Mouse (Mus musculus): Measurements from ENCODE around the gene G430095P16Rik.

The G430095P16Rik gene

DNA sequence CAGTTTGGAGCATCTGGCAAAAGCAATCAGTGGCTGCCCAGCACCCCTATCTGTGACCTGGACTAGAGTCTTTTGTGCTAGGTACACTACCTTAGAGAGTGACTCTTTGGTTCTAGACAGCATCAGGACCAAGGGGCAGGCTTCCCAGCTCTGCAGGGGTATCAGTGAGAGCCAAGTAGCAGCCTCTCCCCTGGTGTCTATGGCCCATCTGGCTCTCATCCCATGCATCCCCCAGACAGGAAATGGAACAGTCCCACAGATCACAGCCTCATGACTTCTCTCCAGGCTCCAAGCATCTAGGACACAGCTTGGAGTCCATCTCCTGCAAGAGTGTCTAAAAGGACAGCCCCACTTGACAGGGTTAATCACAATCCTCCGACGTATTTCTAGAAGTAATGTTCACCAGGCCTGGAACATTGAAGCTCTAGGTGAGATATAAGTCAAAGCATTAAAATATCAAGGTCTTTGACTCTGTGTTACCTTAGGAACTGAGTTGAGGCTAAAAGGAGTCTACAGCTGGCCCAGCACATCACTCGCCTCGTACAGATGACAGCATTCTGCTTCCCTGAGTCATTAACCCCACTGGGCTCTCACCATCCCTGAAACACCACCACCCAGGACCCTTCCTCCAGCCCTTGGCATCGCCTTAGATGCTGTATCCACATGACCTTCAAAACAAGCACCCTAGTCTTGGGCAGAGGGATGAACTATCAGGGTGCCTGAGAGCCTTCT, 3.7 kb upstream of the G430095P16Rik start:
- no peak for DNase-seq (ENCODE audit: low spot score in 2 of 2)

DNA sequence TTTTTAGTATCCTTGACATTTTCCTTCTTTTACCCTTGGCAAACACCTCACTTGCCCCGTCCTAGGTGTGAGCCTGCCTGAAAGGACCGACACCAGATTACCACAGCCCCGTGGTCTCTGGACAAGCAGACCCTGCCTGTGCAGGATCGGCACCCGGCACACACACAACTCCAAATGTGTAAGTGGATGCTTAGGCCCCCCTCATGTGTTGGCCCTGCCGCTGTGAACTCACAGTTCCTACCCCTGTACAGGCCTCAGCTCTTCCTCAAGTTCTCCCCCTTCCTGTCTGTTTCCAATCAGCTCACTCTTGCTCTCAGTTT, 317 bp upstream of the G430095P16Rik start:
- DNase-seq (ENCODE audit: low spot score in 2 of 2), result no peak

DNA sequence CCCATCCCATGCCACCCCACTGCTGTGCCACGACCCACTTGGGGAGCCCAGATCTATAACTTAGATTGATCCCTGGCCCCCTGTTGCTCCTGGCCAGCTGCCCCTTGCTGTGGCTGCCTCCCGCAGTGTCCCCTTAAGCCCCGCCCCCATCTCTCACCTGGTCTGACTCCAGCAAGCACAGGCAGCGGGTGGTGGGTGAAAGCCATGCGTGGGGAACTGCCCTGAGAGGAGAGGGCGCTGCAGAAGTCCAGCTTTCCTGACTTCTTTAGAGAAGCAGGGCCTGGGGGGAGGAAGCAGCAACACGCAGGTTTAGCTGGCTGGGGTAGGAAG, 729 bp downstream of the G430095P16Rik start:
- DNase-seq (ENCODE audit: low spot score in 2 of 2), result no peak

DNA sequence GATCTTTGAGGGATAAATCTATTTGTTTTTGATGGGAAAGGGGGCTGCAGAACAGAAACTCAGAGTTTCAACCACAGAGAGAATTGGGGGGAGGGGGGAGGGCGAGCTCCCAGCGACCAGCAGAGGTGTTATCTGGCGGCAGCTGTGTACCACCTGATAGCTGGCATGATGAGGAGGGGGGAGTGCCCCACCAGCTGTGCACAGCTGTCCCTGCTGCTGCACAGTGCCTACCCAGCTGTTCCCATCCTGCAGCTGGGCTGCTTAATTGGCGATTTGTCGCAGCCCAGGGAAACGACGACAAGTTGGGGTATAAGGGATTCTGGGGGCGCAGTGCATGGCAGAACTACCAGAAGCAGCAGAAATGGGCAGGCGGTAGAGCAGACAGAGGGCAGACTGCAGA, 1.9 kb downstream of the G430095P16Rik start:
- no peak for DNase-seq (ENCODE audit: low spot score in 2 of 2)

DNA sequence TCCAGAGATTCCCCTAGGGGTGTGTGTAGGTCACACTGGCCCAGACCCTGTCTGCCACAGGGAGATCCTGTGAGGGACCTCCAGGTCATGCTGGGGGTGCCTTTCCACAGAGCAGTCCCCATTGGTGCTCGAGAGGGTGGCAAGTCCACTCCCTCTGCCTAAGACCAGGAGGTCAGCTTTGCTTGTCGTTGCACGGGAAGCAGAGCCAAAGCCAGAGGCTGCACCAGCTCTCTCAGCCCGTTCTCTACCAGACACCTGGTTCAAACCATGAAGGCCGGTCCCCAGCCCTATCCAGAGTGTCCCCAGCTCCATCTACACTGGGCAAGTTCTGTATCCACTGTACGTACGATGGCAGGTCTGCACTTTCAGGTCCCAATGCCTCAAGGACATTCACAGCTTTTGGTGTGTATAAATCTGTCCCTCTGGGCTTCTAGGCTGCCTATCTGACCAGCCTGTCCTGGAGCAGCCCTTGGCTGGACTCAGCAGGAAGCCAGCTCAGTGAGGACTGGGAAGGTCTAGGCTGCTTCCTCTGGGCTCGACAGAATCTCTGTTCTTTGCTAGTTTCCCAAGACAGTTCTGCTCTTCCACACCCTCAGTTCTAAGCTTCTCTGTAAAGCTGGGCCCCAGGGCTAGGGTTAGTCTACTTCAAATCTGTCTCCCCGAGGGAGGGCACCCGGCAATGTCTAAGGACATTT, 2.6 kb downstream of the G430095P16Rik start:
- DNase-seq (ENCODE audit: low spot score in 2 of 2), result no peak

DNA sequence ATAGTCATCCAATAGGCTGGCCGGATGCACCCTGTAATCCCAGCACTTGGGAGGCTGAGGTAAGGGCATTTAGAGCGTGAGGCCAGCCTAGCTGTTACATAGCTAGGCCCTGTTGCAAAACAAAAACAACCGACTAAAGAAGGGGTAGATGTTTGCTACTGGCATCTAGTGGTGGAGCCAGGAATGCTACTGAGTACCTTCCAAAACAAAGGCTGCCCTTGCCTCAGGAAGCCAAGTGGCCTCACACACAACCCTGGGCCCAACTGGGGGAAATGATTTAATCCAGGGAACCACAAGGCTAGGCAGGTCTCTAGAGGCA, 3.1 kb downstream of the G430095P16Rik start:
- no peak for DNase-seq (ENCODE audit: low spot score in 2 of 2)

DNA sequence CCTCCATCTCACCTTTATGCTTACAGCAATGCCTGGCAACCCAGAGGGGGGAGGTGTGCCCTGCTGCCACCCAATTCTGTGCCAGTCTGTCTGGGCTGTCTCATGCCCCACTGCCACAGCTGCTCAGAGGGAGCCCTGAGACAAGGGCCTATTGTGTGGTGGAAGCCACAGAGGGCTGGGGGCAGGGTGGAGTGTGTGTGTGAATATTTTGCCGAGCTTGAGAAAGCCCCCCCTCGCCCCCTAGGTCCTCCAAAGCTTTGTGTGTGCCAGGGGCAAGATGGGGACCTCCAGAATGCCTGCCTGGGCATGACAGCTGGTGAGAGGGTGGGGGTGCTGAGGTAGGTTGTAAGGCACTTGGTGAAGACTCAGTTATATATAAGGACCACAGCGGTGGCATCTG, 5.7 kb downstream of the G430095P16Rik start:
- DNase-seq (ENCODE audit: low spot score in 2 of 2), result peak in 1 of 2 experiments; percentile 62

DNA sequence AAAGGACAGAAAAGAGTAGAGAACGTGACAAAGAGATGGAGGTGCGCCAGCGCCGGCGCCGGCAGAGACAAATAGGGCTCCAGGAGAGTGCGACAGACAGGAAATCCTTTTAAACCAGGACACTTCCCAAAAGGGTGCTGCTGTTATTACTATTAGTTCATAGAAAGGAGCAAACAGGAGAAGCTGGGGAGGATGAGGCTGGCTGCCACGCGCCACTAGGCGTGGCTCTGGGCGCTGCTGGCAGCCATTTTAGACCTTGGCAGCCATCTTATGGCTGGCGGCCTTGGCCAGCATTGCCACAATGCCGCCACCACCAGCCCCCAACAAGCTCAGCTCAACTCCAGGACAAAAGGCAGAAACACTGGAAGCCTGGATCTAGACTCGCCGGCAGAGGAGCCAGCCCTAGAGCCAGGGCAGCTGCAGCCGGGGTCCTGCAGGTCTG, 7.1 kb downstream of the G430095P16Rik start:
- DNase-seq (ENCODE audit: low spot score in 2 of 2), result peak in 1 of 2 experiments; percentile 69

DNA sequence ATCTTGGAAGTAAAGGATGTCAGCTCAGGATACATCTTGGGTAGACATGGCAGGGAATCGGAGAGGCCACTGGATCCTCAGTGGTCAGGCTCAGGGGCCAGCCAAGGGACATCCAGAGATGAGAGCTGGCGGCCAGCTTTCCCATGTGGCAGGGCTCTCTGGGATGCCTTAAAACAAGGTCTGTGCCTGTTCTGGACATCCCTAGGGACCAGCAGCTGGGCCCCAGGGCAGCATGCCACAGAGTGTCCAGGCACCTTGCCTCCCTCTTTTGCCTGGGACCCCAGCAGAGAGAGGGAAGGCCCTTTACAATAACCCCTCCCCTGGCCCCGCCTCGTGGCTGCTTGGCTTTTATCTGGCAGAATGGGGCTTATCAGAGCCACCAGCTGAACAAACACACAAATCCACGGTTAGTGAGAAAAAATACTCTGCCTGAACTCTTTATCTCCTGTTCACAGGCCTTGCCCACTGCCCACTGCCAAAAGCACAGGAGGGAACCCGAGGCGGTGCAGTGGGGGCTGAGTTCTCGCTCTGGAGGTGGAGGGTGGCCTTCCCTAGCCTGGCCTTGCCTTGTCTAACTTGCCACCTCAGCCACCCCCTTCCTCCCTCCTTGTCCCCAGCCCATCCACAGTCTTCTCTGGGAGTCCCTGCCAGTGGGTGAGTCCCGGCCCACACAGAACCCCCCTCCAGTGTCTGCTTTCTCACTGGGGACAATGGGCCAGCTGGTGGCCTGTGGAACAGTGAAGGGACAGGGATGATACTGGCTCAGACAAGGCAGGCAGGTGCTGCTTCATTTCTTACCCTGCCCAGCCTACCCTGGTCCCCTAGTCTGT, 7.9 kb downstream of the G430095P16Rik start:
- DNase-seq (ENCODE audit: low spot score in 2 of 2), result no peak

DNA sequence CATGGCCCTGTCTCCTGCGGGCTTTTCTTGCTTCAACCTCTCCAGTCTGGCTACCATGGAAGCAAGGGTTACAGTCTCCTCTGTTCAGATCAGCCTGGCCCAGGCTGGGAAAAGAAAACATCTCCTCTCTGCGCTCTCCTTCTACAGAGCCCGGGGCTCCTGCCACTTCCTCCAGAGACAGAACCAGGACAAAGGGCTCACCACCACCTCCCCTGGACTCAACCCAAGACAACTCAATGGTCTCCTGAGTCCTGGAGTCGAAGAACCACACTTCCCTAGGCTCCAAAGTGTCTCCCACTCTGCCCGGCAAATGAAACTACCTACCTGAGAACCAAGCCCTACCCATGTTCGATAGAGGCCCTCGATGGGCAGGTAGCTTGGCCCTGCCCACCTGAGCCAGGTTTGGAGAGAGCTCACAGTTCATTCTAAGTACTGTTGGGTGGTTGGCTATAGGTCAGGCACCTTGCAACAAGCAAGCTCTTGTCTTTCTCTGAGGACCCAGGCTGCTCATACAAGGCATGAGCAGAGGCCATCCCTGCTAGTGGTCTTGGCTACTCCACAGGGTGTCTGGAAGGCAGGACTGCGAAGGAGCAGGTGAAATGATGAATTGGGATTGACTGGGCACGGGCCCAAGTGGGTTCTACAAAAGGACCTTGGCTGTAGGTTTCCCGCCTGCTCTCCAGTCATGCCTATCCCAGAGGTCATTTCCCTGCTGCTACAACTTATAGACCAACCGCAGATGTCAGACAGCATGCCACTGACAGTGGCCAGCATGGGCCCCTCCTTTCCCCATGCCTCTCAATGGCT, 8.8 kb downstream of the G430095P16Rik start:
- no peak for DNase-seq (ENCODE audit: low spot score in 2 of 2)

DNA sequence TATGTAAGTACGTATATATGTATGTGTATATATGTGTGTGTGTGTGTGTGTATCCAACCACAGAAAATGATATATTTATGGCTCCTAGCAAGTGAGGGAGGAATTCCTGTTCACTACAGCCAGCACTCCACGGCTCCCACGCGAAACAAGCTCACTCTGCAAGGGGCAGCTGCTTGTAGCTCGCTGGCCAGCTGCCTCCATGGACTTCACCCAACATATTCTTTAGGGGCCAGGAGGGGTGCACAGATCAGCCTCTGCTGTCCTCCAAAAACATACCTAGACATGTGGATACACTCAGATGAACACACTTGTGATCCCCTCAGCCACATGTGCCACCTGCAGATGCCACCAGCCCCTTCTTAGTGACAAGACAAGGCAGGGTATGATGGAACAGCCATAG, 9.7 kb downstream of the G430095P16Rik start:
- no peak for DNase-seq (ENCODE audit: low spot score in 2 of 2)

DNA sequence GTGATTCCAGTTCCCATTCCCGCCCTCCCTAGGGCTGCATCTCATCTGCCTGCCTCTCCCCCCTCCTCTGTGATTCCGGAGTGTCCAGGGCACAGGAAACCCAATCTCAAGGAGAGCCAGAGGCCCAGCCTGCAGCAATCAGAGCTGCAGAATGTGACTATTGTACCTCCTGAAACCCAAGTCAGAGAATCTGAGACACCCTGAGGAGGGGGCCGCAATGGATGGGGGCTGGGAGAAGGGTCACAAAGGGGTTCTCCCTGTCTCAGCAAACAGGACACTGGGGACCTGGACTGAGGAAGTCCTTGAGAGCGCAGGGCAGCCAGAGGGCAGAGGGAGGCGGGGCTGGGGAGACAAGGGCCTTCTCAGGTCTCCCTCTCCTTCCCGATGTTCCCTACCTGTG, 10.2 kb downstream of the G430095P16Rik start:
- DNase-seq (ENCODE audit: low spot score in 2 of 2), result no peak

DNA sequence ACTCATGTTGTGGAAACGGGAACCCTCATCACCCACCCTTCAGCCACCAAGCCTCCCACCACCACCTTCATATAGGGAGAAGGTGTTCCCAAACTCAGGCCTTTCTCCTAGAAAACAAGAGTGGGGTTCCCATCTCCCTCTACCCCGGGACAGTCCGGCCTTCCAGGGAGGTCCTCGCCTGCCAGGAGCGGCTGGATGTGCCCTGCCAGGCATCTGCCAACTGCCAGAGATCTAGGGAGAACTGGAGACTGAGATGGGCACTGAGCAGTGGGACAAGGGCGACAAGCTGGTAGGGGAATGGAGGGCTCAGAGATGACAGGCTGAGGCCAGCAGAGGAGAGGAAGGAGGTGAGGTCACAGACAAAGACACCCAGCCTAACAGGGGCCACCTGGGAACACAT, 11.2 kb downstream of the G430095P16Rik start:
- no peak for DNase-seq (ENCODE audit: low spot score in 2 of 2)

DNA sequence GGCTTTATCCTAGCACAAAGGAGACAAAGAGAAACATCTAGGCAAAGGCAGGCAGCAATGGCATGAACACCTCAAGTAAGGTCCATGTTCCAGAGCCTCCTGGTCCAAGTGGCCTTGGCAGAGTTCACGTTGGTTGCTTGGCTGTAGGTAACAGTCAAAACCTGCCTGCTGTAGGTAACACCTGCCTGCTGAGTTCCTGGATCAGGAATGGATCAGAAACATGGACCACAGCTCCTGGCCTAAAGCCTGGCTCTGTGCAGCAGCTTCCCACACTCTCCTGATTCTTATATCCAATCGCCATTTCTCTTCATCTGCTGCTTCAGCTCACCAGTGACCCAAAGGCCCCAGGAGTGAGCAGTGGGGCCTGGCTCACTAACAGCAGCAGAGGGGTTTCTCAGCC, 11.9 kb downstream of the G430095P16Rik start:
- no peak for DNase-seq (ENCODE audit: low spot score in 2 of 2)

DNA sequence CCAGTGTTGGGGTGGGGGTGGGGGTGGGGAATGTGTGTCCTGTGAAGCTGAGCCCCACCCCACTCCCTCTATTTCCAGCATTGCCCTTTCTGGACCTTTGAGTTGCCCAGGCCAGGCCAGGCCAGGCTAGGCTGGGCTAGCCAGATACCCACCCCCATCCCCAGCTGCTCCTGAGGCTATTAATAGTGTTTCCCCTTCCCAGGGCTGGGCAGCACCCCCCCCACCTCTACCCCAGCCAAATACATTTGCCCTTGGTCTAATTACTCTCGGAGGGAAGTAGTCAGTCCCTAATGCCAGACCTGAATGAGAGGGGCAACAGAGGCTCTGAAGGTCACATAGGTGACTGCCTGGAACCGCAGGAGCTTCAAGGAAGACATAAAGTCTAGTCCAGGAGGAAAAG, 12.8 kb downstream of the G430095P16Rik start:
- no peak for DNase-seq (ENCODE audit: low spot score in 2 of 2)

DNA sequence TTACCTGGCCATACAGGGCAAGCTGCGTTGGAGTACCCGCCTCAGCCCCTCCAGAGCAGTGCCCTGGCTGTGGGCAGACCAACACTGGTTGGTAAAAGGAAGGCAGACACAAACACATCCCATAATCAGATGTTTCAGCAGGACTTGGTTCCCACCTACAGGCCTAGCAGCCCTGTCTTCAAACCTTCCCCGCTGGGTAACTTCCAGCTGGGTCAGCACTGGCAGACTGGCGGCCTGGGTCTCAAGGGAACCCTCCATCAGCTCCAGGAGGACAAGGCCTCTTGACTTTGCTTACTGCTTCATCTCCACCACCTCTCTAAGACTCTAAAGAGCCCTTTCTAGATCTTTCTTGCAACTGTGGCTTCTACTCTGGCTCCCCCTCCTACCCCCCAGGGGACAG, 13.7 kb downstream of the G430095P16Rik start:
- no peak for DNase-seq (ENCODE audit: low spot score in 2 of 2)

DNA sequence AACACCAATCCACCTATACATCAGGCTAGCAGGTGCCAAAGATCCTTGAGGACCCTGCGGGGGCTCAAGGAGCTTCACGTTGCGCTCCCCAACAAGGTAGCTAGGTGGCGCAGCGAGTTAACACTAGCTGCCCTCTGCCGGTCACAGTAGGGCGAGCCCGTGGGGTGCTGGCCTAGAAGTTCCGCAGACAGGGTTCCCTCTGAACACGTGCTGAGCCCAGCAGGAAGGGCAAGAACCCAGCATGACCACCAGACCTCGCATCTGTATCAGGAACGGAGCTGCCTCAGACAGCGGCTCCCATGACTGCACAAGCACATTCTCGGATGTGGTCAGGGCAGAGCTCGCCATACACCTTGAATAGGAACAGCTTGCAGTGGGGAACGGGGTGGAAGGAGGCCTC, 14.8 kb downstream of the G430095P16Rik start:
- peak; percentile 55 to 77 for DNase-seq (ENCODE audit: low spot score in 2 of 2)

DNA sequence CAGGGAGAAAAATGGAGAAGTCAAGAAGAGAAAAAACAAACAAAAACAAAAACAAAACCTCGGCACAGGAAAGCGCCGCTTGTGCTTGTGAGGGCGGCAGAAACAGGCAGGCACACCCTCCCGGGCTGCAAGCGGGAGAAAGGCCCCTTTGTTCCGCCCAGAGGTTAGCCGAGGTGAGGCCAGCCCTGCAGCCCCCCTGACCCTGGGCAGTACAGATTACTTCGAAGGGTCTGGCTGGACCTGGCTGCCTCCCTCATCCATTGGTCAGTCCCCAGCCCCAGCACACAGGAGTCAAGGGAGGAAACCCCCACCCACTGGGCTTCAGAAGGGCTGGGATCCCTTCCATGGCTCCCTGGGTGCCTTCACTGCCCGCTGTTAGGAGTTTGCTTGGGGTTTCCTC, 15.5 kb downstream of the G430095P16Rik start:
- DNase-seq (ENCODE audit: low spot score in 2 of 2), result no peak

DNA sequence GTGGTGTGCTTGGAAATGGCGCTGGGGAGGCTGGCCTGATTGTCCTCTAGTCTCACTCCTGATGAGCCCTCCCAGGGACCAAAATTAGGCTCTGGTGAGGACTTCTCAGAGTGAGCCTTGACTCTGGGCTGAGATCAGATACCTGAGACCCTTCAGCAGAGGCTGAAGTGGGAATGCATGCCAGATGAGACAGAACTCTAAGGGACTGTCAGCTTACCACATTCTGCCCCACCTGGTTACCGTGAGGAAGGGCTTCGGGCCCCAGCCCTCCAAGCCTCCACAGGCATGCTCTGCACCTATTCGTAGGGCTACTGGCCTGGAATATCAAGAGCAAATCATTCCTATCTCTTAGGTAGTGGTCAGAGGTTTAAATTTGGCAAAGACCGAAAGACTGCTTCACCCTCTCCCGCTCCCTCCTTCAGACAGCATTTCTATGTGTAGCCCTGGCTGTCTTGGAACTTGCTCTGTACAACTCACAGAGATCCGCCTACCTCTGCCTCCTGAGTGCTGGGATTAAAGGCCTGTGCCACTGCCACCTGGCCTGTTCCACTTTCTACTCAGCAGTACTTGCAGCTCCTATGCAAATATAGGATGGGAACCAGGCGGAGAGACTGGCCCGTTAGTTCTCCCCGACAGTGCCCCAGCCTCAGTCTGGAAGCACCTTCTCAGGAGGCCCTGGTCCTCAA, 16.1 kb downstream of the G430095P16Rik start:
- DNase-seq (ENCODE audit: low spot score in 2 of 2), result no peak

DNA sequence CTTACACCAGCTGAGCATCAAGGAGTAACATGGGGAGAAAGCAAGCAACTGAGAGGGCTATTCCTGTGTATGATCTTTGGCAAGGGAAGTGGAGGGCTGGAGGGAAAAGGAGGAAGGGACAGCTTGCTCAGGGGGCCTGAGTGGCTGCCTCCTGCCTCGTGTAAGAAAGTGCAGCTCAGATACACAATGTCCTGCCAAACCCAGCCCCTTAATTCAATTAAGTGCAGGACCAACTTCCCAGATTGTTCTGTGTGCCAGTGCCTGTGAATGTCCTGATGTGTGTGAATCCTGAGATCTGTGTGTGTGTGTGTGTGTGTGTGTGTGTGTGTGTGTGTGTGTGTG, 16.6 kb downstream of the G430095P16Rik start:
- DNase-seq (ENCODE audit: low spot score in 2 of 2), result no peak

Data from cerebellum, postnatal 4 days (tissue).